Mouse (Mus musculus): Measurements from ENCODE around the gene Hspb6. TPM values are rescaled to one million over a fixed set of nuclear protein-coding genes. Genes with fewer than 3 reads are reported as not detected.
A peak's percentile ranks its signal among the peaks of the same experiment; 100 is the strongest.

Gene Hspb6
- polyA plus RNA-seq, 1 experiment: 14.6 TPM

DNA sequence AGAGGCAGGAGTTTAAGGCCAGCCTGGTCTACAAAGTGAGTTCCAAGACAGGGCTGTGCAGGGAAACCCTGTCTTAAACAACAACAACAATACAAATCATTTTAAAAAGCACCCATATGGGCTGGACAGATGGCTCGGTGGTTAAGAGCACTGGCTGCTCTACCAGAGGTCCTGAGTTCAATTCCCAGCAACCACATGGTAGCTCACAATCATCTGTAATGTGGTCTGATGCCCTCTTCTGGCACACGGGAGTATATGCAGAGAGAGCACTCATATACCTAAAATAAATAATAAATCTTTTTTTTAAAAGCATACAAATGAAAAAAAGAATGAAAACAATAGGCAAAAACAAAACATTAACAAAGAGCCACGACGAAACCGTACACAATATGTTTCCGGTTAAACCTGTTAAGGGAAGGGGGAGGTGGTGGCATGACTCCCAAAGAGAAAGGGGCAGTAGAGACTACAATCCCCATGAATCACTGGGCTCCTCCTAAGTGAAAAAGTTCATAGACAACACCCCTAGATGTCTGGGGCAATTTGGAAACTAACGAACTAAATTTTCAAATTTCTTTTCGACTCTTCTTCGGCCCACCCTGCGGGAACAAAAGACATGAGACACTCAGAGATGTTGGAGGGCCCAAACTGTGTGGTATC lies 405 bp upstream of the Hspb6 start:
- TF ChIP-seq POLR2A (IDR thresholded peaks at IDR 0.05; ENCODE audit: borderline replicate concordance, low read depth, low read length) (no peak), CTCF (IDR thresholded peaks at IDR 0.05; ENCODE audit: low read depth, low read length) (0 out of 2 replicates have a peak, but pooled peaks have one; percentile 10)
- Histone ChIP-seq H3K4me3 (ENCODE audit: insufficient read depth, low read length) (peak overlapping the region; percentile 89), H3K4me1 (ENCODE audit: control insufficient read depth, insufficient read depth, low read length) (peaks cover 5% of the 10 kb centered on the region), H3K27ac (ENCODE audit: insufficient read depth, low read depth, low read length) (peak overlapping the region; percentile 83)

DNA sequence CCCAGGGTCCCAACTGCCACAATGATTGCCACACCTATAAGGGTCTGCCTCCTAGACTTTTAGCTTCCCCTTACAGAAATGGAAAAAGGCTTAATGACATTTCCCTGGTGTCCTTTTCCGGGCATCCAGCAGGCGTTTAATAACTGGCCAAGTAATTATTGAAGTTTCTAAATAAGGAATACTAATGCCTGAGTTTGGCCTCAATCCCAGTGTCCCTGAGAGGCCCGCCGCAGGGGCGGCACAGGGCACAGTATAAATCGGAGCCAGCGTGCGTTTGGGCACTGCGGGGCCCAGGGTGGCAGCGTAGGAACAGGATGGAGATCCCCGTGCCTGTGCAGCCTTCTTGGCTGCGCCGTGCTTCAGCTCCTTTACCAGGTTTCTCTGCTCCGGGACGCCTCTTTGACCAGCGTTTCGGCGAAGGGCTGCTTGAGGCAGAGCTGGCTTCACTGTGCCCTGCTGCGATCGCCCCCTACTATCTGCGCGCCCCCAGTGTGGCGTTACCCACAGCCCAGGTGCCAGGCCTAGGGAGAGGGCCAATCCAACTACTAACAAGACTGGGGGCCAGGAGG lies 1.1 kb downstream of the Hspb6 start:
- Histone ChIP-seq H3K4me1 (ENCODE audit: control insufficient read depth, insufficient read depth, low read length) (peaks cover 6% of the 10 kb centered on the region), H3K4me3 (ENCODE audit: insufficient read depth, low read length) (peak overlapping the region; percentile 89), H3K27ac (ENCODE audit: insufficient read depth, low read depth, low read length) (peak overlapping the region; percentile 37)
- no peak for TF ChIP-seq POLR2A (IDR thresholded peaks at IDR 0.05; ENCODE audit: borderline replicate concordance, low read depth, low read length)
- TF ChIP-seq CTCF (IDR thresholded peaks at IDR 0.05; ENCODE audit: low read depth, low read length): no peak

DNA sequence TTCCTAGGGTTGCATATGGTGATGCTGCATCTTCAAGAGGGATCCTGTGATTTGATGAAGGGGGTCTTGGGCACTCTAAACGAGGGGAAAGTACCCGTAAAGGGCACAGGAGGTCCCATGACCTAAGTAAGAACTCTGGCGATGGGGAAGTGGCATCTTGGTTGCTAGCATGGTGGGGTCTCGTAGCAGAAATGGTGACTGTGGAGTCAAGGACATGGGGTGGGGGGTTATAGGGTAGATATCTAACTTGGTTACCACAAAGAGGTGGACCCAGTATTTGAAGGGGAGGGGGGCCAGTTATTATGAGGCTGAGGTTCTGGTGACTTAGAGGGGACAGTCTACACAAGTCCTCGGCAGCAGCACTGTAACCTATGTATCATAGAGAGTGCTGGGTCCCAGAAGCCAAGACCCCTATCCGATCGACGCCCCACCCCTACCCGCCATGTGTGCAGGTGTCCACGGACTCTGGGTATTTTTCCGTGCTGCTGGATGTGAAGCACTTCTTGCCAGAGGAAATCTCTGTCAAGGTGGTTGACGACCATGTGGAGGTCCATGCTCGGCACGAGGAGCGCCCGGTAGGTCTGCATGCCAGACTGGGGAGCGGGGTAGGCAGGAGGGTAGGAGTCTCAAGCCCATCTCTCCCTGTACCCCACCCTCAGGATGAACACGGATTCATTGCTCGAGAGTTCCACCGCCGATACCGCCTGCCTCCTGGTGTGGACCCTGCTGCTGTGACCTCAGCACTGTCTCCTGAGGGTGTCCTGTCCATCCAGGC lies 2.0 kb downstream of the Hspb6 start:
- TF ChIP-seq CTCF (IDR thresholded peaks at IDR 0.05; ENCODE audit: low read depth, low read length): no peak
- TF ChIP-seq POLR2A (IDR thresholded peaks at IDR 0.05; ENCODE audit: borderline replicate concordance, low read depth, low read length): no peak
- H3K4me1 ChIP-seq (ENCODE audit: control insufficient read depth, insufficient read depth, low read length): peaks cover 11% of the 10 kb centered on the region
- H3K4me3 ChIP-seq (ENCODE audit: insufficient read depth, low read length): no peak overlapping the region
- no peak overlapping the region for H3K27ac ChIP-seq (ENCODE audit: insufficient read depth, low read depth, low read length)

GRCm38 (mm10) chr7:30556894-30557536 lies 5.0 kb downstream of the Hspb6 start:
- H3K4me3 ChIP-seq (ENCODE audit: insufficient read depth, low read length): no peak overlapping the region
- TF ChIP-seq POLR2A (IDR thresholded peaks at IDR 0.05; ENCODE audit: borderline replicate concordance, low read depth, low read length) (no peak), CTCF (IDR thresholded peaks at IDR 0.05; ENCODE audit: low read depth, low read length) (no peak)
- peaks cover 17% of the 10 kb centered on the region for H3K4me1 ChIP-seq (ENCODE audit: control insufficient read depth, insufficient read depth, low read length)
- H3K27ac ChIP-seq (ENCODE audit: insufficient read depth, low read depth, low read length): no peak overlapping the region

DNA sequence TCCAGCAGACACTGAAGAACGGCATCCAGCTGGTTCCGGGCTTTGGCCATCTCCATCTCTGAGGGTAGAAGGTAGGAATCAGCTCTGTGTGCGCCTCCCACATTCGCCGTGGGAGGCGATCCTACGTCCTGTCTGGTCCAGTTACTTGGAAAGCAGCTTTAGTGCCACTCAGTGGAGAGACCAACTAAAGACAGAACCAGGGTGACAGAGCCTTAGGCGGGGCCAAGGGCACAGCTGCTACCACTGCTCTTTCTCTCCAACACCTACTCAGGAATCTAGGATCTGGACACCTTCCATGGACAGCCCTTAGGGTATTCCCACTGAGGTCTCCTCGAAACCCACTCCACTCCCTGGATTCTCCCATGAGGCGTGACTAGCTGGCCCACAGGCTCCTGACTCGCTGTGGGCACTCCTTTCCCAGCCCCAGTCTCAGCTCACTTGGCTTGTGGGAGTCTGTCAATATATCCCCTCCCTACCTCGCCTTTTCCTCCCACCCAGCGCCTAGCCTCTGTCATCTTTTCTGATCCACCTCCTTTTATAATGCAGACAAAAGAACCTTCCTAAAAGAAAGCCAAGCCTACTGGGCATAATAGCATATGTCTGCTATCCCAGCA lies 6.0 kb downstream of the Hspb6 start:
- no peak overlapping the region for H3K27ac ChIP-seq (ENCODE audit: insufficient read depth, low read depth, low read length)
- TF ChIP-seq POLR2A (IDR thresholded peaks at IDR 0.05; ENCODE audit: borderline replicate concordance, low read depth, low read length) (no peak), CTCF (IDR thresholded peaks at IDR 0.05; ENCODE audit: low read depth, low read length) (no peak)
- peaks cover 17% of the 10 kb centered on the region for H3K4me1 ChIP-seq (ENCODE audit: control insufficient read depth, insufficient read depth, low read length)
- H3K4me3 ChIP-seq (ENCODE audit: insufficient read depth, low read length): peak overlapping the region; percentile 86

- Histone ChIP-seq H3K27ac (ENCODE audit: insufficient read depth, low read depth, low read length) (peak overlapping the region; percentile 67), H3K4me1 (ENCODE audit: control insufficient read depth, insufficient read depth, low read length) (peaks cover 12% of the 10 kb centered on the region), H3K4me3 (ENCODE audit: insufficient read depth, low read length) (peak overlapping the region; percentile 86)
- no peak for TF ChIP-seq POLR2A (IDR thresholded peaks at IDR 0.05; ENCODE audit: borderline replicate concordance, low read depth, low read length)
- TF ChIP-seq CTCF (IDR thresholded peaks at IDR 0.05; ENCODE audit: low read depth, low read length): no peak
Observed at GRCm38 (mm10) chr7:30558656-30559442, 6.9 kb downstream of the Hspb6 start.

- Histone ChIP-seq H3K4me3 (ENCODE audit: insufficient read depth, low read length) (peak within 1 kb of the TSS; percentile 86), H3K4me1 (ENCODE audit: control insufficient read depth, insufficient read depth, low read length) (peaks cover 15% of the 10 kb centered on the region), H3K27ac (ENCODE audit: insufficient read depth, low read depth, low read length) (peak within 1 kb of the TSS; percentile 67)
- TF ChIP-seq CTCF (IDR thresholded peaks at IDR 0.05; ENCODE audit: low read depth, low read length): no peak
- TF ChIP-seq POLR2A (IDR thresholded peaks at IDR 0.05; ENCODE audit: borderline replicate concordance, low read depth, low read length): no peak
Observed at GRCm38 (mm10) chr7:30559443-30559954, 7.5 kb downstream of the Hspb6 start, which contains the start of gene Lin37. Lin37 (minus strand) TSS chr7:30559838.

GRCm38 (mm10) chr7:30560296-30560695 lies 8.3 kb downstream of the Hspb6 start:
- no peak overlapping the region for H3K4me3 ChIP-seq (ENCODE audit: insufficient read depth, low read length)

More at GRCm38 (mm10) chr7:30560296-30560695, 8.3 kb downstream of the Hspb6 start:
- TF ChIP-seq CTCF (IDR thresholded peaks at IDR 0.05; ENCODE audit: low read depth, low read length) (no peak), POLR2A (IDR thresholded peaks at IDR 0.05; ENCODE audit: borderline replicate concordance, low read depth, low read length) (no peak)
- Histone ChIP-seq H3K4me1 (ENCODE audit: control insufficient read depth, insufficient read depth, low read length) (peaks cover 15% of the 10 kb centered on the region), H3K27ac (ENCODE audit: insufficient read depth, low read depth, low read length) (no peak overlapping the region)
